Mouse (Mus musculus) B cell, adult 2 months (primary cell): Measurements from ENCODE around the gene Iqcg.

Experiments used
- DNase-seq, 2 experiments: peaks; one replicate each; pipeline ENCODE4 v3.0.0; 2022

Gene Iqcg

DNA sequence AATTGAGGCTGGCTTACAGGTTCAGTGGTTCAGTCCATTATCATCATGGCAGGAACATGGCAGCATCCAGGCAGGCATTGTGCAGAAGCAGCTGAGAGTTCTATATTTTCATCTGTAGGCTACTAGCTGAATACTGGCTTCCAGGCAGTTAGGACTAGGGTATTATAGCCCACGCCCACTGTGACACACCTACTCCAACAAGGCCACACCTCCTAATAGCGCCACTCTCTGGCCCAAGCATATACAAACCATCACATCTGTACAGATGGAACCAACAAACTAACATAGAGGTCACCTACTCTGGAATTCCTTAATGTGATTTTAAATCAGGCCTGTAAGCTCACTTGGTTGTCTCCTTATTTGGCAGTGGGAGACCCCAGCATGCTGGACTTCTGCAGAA, 7.3 kb downstream of the Iqcg start:
- no peak for DNase-seq

DNA sequence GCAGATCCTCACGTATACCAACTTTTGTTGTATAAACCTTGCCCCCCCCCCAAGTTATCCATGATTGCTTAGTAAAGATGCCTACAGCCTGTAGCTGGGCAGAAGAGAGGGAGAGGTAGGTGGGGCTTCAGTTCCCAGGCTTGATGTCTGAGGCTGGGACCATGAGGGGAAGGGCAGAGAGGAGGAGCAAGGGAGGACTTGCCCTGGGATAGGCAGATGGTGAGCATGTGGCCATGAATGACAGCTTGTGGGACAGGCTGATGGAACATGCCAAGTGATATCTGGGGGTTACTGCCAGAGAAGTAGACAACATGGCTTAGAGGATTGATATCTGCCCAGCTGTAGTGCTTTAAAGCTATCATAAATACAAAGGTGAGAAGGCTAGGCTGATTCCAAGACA, 8.0 kb downstream of the Iqcg start:
- DNase-seq, result no peak

DNA sequence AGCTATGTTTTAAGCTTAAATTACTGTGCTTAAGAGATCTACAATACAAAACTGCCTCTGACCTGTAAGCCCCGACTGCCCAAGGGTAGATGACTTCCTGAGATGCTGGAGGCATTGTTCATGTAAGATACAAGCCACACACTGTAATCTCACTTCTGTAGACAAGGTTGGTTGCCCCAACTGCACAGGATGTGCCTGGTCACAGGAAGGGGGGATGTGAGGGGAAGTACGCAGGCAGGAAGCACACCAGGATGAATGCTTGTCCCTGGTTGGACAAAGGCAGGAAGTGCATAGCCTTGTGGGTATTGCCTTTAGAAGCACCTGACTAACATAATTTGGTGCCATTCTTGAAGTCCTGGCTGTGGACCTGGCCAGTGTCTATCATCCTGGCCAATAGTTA, 12.8 kb downstream of the Iqcg start:
- peak; percentile 48 to 59 for DNase-seq

DNA sequence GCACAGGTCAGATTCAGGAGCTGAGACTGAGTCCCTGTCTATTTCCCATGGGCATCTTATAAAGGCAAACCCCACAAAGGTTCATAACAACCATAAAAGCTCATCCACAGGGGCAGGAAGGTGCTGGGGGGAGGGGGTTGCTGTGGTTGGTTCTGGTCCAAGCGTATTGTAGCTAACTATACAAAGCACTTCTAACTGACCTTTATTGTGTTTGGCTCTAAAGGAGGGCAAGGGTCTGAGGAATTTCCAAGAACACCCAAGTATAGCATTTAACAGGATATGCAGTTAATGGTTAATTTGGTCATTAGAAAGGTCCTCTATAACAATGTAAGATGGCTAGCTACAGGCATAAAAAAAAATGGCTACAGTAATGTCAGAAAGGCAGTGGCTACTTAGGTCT, 13.3 kb downstream of the Iqcg start:
- no peak for DNase-seq

DNA sequence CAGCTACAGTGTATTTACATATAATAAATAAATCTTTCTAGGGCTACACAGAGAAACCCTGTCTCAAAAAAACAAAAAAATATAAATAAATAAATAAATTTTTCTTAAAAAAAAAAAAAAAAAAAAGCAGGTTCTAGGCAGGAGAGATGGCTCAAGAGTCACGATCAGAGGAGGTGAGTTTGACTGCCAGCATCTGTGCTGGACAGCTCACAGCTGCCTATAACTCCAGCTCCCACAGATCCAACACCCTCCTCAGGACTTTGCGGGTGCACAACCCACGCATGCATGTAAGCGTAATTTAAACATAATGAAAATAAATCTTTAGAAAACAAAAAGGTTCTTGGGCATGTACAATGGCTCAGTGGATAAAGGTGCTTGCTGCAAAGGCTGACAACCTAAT, 20.0 kb downstream of the Iqcg start:
- no peak for DNase-seq

DNA sequence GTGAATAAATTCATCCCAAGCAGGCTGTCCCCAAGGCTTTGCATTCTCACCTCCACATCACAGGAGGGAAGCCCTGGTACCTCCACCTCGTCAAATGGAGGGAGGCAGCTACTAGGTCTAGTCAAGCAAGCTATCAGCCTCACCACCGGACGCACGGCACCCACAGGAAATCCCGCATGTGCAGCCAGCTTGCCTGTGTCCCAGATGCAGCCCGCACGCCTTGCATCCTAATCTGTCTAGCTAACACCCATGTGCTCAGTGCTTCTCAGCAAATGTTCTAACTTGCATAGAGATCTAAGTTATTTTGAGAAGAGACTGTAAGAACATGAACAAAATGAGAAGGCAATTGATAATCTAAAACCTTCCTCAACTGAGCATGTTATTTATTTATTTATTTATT, 29.7 kb downstream of the Iqcg start:
- no peak for DNase-seq

DNA sequence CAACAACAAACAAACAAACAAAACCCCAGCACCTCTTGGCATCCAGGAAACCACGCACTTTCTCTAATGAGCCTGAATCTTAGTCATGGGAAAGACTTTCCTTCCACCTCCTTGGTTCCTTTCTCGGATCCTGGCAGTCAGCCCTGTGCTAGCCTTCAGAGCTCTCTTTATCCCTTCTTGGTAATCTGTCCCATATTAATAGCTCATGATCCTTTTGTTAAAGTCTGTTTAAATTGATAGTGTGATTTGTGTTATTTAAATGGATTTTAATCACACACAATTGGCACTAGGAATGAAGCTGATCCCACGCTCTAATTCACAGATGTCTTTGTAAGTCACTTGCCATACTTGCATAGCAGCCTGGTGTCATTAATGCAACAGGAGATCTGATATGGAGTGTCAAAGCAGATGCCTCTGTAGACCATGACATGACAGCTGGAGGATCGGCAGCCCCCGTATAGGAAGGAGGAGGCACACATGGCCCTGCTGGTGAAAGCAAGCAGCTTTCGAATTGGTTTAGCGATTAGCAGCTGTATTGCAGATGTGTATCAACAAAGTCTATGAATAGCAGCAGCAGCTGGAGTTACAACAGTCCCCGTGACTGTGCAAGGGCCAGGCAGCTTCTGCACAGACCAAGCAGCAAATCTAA, 31.4 kb downstream of the Iqcg start:
- DNase-seq, result no peak

DNA sequence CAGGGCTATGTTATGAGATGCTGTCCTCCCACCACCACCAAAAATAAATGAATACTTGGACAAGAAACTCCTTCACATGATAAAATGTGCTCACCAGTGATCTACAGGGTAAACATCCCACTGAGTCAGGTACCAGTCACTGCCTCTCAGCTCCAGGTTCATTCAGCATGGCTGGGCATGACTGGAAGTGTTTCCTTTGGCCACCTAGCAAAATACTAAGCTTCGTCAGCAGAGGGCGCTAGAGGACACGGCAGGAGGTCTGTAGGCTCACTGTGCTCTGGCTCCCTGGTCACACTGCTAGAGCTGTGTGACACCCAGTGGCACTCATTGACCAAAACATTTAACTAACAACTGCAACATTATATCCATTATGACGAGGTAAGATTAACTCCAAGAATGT, 32.3 kb downstream of the Iqcg start:
- peak; percentile 89 for DNase-seq

DNA sequence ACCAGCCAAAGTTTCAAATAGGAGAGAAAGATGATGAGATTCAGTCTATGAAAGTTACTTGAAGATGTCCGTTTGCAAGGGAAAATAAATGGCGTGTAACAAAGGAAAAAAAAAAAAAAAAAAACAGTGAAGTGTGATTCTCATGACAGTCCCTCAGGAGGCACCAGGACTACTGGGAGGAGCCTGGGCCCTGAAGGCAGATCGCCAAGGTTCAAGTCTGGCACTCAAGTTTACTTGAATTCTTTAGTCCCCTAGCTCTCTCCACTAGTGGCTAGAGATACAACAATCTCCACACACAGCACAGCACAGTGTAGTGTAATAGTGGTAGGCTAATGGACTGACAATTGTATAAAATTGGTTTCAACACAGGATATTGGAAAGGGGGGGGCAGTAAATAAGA, 34.6 kb downstream of the Iqcg start:
- DNase-seq, result no peak

DNA sequence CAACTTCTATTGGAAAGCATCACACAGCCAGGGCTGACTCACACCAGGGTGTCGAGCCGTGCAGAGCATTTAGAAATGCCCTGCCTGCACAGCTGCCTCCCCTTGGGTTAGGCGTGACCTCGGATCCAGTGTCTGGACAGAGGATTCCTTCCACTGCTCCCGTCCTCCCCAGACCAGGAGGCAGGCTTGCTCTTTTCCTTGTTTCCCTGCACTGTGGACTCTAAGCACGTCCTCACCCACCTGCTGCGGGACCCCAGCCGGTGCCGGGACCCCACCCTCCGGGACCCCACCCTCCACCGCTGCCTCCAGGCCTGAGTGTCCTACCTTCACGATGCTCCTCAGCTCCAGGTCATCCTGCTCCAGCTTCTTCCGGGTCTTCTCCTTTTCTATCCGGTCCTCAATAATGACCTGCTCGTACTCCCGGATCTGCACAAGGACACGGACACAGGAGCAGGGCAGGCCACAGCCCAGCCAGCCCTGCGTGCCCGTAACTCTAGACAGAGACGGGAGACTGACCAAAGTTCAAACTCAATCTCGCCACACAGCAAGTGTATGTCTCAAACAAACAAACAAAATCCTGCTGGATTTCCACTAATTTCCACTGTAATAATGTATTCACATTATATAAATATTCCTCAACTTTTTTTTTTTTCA, 36.8 kb downstream of the Iqcg start:
- no peak for DNase-seq

DNA sequence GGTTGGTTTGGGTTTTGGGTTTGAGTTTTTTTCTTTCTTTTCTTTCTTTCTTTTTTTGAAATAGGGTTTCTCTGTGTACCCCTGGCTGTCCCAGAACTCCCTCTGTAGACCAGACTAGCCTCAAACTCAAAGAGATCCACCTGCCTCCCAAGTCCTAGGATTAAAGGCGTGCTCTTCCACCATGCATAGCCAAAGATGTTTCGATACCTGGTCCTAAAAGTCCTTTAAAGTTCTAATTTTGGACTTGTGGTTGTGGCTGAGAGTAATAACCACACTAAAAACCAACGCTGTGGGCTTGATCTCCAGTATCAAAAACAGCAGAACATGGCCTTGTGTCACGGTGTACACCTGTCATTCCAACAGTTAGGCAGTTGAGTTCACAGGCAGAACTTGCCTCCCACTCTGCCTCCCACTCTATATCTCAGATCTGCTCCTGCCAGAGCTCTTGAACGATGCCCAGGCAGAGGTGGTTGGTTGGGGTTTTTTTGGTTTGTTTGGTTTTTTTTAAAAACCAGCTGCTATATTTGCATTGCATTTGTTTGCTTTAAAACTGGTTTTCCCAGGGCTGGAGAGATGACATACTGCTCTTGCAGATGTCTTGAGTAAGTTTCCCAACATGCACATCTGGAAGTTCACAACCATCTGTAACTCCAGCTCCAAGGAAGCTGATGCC, 38.2 kb downstream of the Iqcg start:
- no peak for DNase-seq

DNA sequence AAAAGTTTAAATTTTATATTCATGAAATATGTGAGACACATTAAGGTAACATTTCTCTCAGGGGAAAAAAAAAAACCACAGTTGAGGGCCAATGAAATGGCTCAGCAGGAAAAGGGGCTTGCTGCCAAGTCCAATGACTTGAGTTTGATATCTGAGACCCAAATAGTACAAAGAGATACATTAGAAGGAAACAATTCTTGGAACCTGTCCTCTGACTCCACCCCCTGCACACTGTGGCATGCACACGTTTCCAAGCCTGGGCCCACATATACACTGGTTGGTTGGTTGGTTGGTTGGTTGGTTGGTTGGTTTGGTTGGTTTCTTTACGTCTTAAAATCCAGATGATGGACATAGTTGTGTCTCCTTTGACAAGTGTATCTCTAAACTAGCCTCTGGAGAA, 40.0 kb downstream of the Iqcg start:
- DNase-seq, result no peak

DNA sequence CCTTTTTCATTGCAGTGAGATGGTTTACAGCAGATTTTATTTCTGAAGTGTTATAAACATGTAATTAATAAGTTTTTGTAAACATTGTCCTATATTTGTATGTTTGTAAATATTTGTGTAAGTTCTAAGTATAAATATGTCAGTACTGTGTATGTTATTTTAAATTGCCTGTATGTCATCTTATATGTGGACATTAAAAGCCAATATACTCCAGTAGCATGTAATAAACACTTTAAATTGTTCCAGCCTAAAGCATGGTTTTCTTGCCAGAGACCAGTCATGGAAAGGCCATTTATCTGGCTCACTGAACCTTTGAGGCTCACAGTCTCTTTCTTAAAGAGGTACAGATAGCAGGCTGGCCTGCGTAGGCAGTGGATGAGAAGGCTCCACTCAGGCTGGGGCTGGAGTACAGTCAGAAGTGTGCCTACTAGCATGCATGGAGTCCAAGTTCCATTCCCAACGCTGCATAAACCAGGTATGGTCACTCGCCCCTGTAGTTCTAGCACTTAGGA, 40.6 kb downstream of the Iqcg start:
- no peak for DNase-seq

DNA sequence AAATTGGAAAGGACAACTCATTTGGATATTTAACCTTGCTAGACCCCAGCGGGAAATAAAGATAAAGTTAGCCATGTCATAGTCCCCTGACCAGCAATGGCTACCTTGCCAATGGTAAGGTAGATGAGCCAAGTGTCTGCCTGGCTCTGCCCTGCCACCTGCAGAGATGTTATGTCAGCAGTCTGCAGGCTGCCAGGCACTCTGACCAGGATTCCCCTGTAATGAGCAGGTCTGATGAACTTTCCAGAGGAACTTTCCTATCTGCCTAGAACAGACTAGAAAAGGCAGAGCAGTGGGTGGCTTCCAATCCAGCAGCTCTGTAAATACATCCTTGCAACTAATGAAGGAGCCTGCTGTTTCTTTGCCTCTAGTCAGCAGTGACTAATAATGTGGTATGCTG, 41.1 kb downstream of the Iqcg start:
- no peak for DNase-seq

DNA sequence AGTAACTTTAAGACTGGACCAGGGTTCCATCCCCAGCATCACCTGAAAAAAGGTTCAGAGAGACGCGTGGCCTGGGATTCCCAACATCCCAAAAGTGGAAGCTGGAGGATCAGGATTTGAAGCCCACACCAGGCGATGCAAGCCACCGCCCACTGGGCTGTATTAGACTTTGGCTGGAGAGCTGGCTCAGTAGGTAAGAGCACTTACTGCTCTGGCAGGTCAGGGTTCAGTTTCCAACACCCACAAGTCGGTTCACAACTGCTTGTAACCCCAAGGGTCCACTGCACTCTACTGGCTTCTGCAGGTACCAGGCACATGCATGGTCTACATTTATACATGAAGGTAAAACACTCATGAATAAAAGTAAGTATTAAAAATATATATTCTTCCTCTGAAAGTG, 42.2 kb downstream of the Iqcg start:
- DNase-seq, result no peak

DNA sequence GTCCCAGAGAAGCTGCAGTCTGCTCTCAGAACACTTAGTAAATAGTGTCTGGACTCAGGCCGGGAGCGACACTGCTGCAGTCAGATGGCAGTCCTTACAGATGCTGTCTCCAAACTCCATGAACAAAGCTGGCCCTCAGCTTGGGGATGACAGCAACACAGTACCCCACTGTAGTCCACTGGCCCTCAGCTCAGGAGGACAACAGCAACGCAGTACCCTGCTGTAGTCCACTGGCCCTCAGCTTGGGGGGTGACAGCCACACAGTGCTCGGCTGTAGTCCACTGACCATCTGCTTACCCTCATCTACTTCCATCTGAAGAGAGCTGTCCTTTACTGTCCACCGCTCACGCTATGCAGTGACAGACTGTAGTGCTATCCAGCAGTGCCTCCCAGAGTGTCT, 45.9 kb downstream of the Iqcg start:
- no peak for DNase-seq

DNA sequence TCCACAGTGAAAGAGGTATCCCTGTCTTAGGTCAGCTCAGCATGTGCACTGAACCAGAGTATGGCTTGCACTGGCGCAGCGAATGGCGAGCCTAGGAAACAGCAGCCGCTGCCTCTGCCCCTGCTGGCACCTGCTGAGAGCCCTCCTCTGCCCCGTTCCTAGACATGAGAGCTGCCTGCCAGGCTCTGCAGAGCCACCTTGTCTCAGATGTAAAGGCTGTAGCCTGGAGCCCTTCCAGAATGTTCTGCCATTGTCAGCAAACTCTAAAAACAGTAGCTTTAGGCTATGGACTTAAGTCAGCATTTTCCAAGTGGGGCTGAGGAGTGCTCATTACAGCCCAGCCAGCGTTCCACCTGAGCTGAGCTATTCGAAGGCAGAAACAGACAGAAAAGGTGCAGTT, 48.6 kb downstream of the Iqcg start:
- no peak for DNase-seq

DNA sequence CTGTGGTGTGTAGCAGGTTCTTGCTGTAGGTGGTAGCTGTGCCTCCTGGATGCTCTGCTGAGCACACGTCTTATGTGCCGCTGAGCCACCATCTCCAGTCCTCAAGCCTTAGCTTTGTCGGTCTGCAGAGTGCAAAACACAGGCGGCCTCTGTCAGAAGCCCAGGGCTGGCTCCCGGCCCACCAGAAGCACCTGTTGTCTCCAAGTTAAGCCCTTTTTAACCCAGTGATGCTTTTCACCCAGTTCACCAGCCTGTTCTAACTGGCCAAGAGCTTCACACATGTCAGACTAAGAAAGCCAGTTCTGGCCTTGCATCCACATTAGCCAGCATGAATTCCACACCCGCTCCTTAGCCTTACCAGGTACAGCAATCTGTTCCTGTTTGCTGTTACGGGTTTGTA, 49.1 kb downstream of the Iqcg start:
- DNase-seq, result no peak

DNA sequence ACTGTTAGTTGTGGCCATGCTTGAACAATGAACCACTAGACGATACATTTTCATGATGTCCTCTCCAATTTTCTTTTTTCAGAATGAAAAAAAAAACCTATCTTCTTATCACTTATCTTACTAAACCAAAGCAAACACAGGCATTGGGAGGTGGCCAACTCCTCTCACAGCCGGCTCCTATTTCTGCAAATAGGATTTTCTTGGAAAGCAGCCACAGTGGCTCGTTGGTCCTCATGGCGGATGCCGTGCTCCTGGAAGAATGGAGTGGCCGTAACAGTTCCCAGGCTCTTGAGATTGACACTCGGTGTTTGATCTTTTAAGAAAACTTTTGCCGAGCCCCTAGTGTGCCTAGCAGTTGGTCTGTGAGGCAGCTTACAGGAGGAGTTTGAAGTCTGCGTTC, 50.8 kb downstream of the Iqcg start:
- DNase-seq, result no peak

DNA sequence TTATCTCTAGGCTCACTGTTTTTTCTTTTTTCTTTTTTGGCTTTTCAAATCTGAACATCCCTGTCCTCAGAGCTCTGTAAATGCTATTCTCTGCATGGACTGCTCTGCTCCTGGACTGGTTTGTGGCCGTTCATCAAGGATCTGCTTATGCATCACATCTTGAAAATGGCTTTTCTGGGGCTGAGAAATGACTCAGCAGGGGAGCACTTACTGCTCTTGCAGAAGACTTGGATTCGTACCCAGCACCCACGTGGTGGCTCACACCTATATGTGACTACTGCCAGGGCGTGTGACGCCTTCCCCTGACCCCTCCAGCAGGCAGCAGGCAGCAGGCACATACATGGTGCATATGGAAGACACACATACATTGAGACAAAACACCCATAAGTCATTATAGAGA, 63.9 kb downstream of the Iqcg start:
- DNase-seq, result no peak

DNA sequence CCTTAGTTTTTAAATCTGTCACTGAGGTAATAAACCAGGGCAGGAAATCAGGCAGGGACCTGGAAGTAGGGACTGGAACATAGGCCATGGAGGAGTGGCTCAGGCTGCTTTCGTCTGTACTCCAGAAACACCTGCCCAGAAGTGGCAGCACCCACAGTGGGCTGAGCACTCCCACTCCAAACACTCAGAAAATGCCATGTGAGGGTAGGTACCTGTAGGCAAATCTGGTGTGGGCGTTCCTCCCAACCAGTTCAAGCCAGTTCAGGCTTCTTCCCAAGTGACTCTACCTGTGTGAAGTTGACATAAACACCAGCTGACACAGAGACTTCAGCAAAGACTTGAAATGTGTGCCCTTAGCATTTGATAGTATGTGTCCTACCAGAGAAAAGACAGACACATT, 71.4 kb downstream of the Iqcg start:
- DNase-seq, result no peak

DNA sequence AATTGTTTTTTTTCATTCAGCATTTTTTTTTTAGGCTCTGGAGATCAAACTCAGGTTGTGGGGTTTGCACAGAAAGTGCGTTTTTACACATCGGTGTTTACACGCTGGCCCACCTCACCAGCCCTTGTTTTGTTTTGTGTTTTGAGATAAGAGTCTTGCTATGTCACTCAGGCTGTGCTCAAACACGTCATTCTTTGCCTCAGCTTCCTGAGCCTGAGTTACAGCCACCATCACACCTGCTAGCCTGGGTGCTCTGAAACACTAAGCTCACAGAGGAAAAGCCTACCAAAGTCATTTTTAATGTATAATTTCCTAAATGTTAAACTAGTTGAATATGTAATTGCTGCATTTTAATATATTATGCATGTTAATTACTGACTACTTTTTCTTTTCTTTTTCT, 74.6 kb downstream of the Iqcg start:
- DNase-seq, result no peak

DNA sequence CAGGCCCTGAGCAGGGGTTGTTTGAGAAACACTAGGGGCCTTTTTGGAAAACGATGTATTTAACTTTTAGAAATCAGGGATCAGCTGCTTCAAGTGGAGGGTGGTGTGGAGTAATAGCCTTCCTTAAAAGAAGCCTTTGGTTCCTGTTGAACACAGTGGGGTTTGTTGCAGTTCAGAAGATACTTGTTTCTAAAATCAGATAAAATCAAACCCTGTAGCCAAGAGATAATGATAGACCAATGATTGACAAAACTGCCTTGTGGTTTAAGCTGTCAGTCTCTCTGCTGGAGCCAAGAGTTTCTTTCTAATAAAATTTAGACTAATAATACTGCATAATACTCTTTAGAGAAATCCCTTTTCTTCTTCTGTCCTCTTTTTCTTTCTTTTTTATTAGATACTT, 75.8 kb downstream of the Iqcg start:
- DNase-seq, result no peak

DNA sequence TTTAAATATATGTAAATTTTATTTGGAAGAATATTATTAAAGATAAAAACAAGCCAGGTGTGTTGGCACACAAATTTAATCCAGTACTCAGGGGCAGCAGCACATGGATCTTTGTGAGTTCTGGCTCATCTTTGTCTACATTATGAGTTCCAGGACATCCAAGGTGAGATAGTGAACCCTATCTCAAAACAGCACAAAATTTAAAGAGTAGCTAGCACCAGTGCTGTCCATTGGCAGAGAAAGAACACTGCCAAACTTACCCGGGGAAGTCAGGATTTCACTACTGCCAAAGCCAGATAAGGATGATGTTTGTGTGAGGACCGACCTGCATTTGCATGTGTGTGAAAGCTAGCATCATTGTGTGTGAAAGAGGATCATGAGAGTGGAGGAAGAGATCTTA, 83.0 kb downstream of the Iqcg start:
- DNase-seq, result no peak

DNA sequence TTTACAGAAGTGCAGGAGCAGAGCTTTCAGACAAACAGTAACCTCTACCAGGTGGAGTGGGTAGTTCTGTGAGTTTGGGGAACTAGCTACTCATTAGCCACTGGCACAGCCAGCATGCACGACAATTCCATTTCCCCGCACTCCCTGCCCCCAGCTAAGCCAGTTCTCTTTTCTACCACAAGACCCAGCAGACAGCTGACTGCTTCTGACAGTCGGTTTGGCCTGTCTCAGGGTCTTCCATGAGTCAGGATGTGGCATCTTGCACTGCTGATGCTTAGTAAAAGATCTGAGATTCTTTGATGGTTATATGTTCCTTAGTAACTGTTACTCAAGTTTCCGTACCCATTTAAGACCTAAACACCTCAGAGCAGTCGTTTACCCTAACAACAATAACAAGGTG, 83.5 kb downstream of the Iqcg start:
- peak; percentile 39 to 42 for DNase-seq
